Mouse (Mus musculus) liver (tissue): Measurements from ENCODE around the gene BC107364.
A peak's percentile ranks its signal among the peaks of the same experiment; 100 is the strongest.
"Not testable (repeated sequence)": the region's sequence is repeated elsewhere in the genome, so short reads cannot be mapped to it uniquely, and the experiment has no call there.

ENCODE experiments used
- DNase-seq: peaks from one replicate; pipeline ENCODE4 v3.0.0-alpha.2; 2020; ENCODE audit warnings: mixed read lengths

Gene BC107364

GRCm38 (mm10) chr3:96449762-96450585, 2.1 kb downstream of the BC107364 start:
- DNase-seq = not testable (repeated sequence)

GRCm38 (mm10) chr3:96445436-96445835, 6.7 kb downstream of the BC107364 start:
- DNase-seq = no peak

- DNase-seq = peak; percentile 81
These were observed 11.5 kb downstream of the BC107364 start for GRCm38 (mm10) chr3:96440578-96440977.

- peak; percentile 76 for DNase-seq
These were observed 16.5 kb downstream of the BC107364 start for GRCm38 (mm10) chr3:96435557-96436091.

GRCm38 (mm10) chr3:96432207-96432606, 19.9 kb downstream of the BC107364 start:
- no peak for DNase-seq

- peak; percentile 19 for DNase-seq
These were observed 22.3 kb downstream of the BC107364 start for GRCm38 (mm10) chr3:96429819-96430132.

- peak; percentile 84 for DNase-seq
These were observed 22.9 kb downstream of the BC107364 start for GRCm38 (mm10) chr3:96428941-96429818.

GRCm38 (mm10) chr3:96427761-96428462, 24.2 kb downstream of the BC107364 start:
- DNase-seq = peak; percentile 86

- DNase-seq = peak; percentile 77
These were observed 24.8 kb downstream of the BC107364 start for GRCm38 (mm10) chr3:96427311-96427710.

- no peak for DNase-seq
These were observed 25.8 kb downstream of the BC107364 start for GRCm38 (mm10) chr3:96426268-96426667.

GRCm38 (mm10) chr3:96424447-96424846, 27.7 kb downstream of the BC107364 start:
- DNase-seq = not testable (repeated sequence)

- DNase-seq = peak; percentile 72
These were observed 28.2 kb downstream of the BC107364 start for GRCm38 (mm10) chr3:96423889-96424288.

GRCm38 (mm10) chr3:96420796-96421195, 31.3 kb downstream of the BC107364 start:
- DNase-seq = no peak

- DNase-seq = not testable (repeated sequence)
These were observed 33.2 kb downstream of the BC107364 start for GRCm38 (mm10) chr3:96418902-96419301.

- DNase-seq = no peak
These were observed 34.0 kb downstream of the BC107364 start for GRCm38 (mm10) chr3:96417850-96418815.

- DNase-seq = no peak
These were observed 35.5 kb downstream of the BC107364 start for GRCm38 (mm10) chr3:96416595-96416994.

GRCm38 (mm10) chr3:96416056-96416455, 36.0 kb downstream of the BC107364 start:
- DNase-seq = no peak

GRCm38 (mm10) chr3:96414951-96415327, 37.2 kb downstream of the BC107364 start:
- no peak for DNase-seq

GRCm38 (mm10) chr3:96414126-96414950, 37.8 kb downstream of the BC107364 start:
- peak; percentile 93 for DNase-seq

- DNase-seq = no peak
These were observed 38.5 kb downstream of the BC107364 start for GRCm38 (mm10) chr3:96413581-96414125.
